Mouse (Mus musculus) liver, postnatal 0 days (tissue): ENCODE data around the gene Rex1bd. TPM values are rescaled to one million over a fixed set of nuclear protein-coding genes. Genes with fewer than 3 reads are reported as not detected.

Source experiments
- ATAC-seq: fragments of 200-750 bp; cut with Nextera tagmentation; 2 replicates; pipeline ENCODE4 v1.8.0; 2017; ENCODE audit warnings: mild to moderate bottlenecking, moderate library complexity
- DNase-seq: peaks from one replicate; pipeline ENCODE4 v3.0.0-alpha.2; 2016
- H3K27ac ChIP-seq: fragments of 300-500 bp; sonication (generic); 2 replicates; pipeline ENCODE4 v1.5.1; 2014; ENCODE audit warnings: antibody characterized with exemption, moderate library complexity, mild to moderate bottlenecking, low read depth
- H3K27me3 ChIP-seq: fragments of 300-500 bp; sonication (generic); 2 replicates; pipeline ENCODE4 v1.6.1; 2014; ENCODE audit warnings: low read length, control low read depth, mixed read lengths; ENCODE audit not compliant: insufficient read depth
- H3K36me3 ChIP-seq: fragments of 300-500 bp; sonication (generic); replicated peaks from 2 replicates; pipeline ENCODE4 v1.6.1; 2014; ENCODE audit warnings: mild to moderate bottlenecking, control low read depth, low read length, moderate library complexity, mixed read lengths; ENCODE audit not compliant: insufficient read depth
- H3K4me1 ChIP-seq: fragments of 300-500 bp; sonication (generic); 2 replicates; pipeline ENCODE4 v1.6.1; 2014; ENCODE audit warnings: antibody characterized with exemption, mild to moderate bottlenecking, control low read depth; ENCODE audit not compliant: insufficient read depth
- H3K4me2 ChIP-seq: fragments of 300-500 bp; sonication (generic); 2 replicates; pipeline ENCODE4 v1.6.1; 2014; ENCODE audit warnings: low read depth, mild to moderate bottlenecking, low read length, moderate library complexity, mixed read lengths
- H3K4me3 ChIP-seq: fragments of 300-500 bp; sonication (generic); 2 replicates; pipeline ENCODE4 v1.5.1; 2014; ENCODE audit warnings: low read depth, low read length
- H3K9ac ChIP-seq: fragments of 300-500 bp; sonication (generic); replicated peaks from 2 replicates; pipeline ENCODE4 v1.6.1; 2014; ENCODE audit warnings: mild to moderate bottlenecking, moderate library complexity
- H3K9me3 ChIP-seq: fragments of 300-500 bp; sonication (generic); 2 replicates; pipeline ENCODE4 v1.6.1; 2016; ENCODE audit warnings: mild to moderate bottlenecking, control low read depth, low read length, mixed read lengths
- CTCF ChIP-seq: sonication (generic); IDR thresholded peaks from 2 replicates; pipeline ENCODE4 v1.5.1; 2016; ENCODE audit warnings: antibody characterized with exemption, low read depth
- EP300 ChIP-seq: IDR thresholded peaks from 2 replicates; pipeline ENCODE4 v1.6.1; 2016; ENCODE audit warnings: antibody characterized with exemption, low read depth, mild to moderate bottlenecking
- WGBS: fragments of 180-500 bp; shearing (Covaris S2); extraction: QIAGEN DNeasy Blood & Tissue Kit; methylation state at CpG from one replicate; pipeline ENCODE4 v1.1.7; 2014; ENCODE audit not compliant: insufficient replicate concordance; 5-methylcytosine and 5-hydroxymethylcytosine counted together
- polyA plus RNA-seq: library from polyadenylated mRNA; unstranded; fragments of >200 nt; fragmentation: Nextera tagmentation; extraction: Ambion mirVana; gene quantifications from 2 replicates; pipeline ENCODE4 v1.2.1, GENCODE M21; 2015

Rex1bd gene
- polyA plus RNA-seq, 1 experiment from 2014 or later: 52.3 TPM

DNA sequence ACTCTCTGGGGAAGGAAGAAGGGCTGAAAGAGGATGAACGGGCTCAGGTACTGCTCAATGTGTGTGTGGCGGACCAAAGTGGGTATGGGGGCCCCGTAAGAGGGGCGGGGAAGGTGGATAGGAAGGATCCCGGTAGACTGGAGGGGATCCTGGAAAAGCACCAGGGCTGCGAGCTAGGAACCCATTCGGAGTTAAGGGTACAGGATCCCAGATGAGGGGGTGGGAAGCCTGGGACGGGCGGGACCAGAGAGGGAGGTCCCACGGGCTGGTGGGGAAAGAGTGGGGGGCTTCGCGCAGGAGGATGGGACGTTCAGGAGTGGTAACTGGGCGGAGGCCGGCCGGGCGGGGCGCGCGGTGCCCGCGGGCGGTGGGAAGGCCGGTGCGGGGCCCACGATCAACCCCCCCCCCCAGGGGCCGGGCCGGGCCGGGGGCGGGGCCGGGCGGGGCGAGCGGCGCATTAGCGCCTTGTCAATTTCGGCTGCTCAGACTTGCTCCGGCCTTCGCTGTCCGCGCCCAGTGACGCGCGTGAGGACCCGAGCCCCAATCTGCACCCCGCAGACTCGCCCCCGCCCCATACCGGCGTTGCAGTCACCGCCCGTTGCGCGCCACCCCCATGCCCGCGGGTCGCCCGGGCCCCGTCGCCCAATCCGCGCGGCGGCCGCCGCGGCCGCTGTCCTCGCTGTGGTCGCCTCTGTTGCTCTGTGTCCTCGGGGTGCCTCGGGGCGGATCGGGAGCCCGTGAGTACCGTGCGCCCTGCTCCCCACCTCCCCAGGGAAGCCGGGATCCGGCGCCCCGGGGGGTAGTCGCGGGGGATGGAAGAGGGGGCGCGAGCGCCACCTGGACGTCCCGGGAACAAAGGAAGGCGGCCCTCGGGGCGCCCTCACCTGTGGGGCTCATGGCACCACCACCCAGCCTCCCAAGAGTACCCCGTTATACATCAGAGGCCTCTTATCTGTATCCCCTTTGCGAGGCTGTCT, 13.6 kb downstream of the Rex1bd start, which contains the start of gene Crlf1:
Gene Crlf1, plus strand, starts transcription at position 495 of the 977 bp plus-strand sequence.
- no peak within 1 kb of the TSS for H3K9ac ChIP-seq
- peak within 1 kb of the TSS; percentile 63 for H3K4me2 ChIP-seq
- no peak within 1 kb of the TSS for H3K27ac ChIP-seq
- DNase-seq: no peak
- no peaks in the 10 kb centered on the region for H3K36me3 ChIP-seq
- no peaks in the 10 kb centered on the region for H3K9me3 ChIP-seq
- WGBS: 2% methylated on average over 55 of the region's 93 CpGs
- H3K27me3 ChIP-seq: peaks cover 98% of the 10 kb centered on the region
- peaks cover 22% of the 10 kb centered on the region for H3K4me1 ChIP-seq
- no peak for ATAC-seq
- no peak for TF ChIP-seq EP300
- TF ChIP-seq CTCF: no peak
- H3K4me3 ChIP-seq: peak within 1 kb of the TSS; percentile 32

DNA sequence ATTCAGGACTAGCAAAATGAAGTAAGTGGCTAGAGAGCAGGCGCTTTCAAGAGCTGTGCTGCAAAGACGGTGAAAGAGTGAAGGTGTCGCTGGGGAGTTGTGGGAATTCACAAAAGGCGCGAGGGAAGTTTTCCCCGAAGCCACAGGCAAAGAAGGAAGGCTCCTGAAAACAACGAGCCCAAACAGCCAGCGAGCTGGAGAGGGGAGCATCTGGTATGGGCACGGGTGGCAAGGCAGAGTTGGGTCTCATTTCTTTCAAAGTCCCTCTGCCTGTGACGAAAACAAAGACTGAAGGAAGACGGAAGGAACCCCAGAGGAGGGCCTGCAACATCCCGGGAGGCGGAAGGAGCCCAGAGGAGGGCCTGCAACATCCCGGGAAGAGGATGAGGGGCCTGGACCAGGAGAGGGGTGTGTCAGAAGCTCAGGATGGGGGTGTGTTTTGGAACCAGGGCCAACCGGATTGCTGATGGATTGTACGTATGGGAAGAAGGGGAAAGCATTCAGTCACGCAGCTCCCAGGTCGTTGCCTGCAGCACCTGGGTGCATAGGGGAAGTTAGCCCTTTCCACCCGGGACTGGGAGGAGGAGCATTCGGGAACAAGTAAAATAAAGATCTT, 15.6 kb downstream of the Rex1bd start:
- no peak for ATAC-seq
- peaks cover 100% of the 10 kb centered on the region for H3K27me3 ChIP-seq

DNA sequence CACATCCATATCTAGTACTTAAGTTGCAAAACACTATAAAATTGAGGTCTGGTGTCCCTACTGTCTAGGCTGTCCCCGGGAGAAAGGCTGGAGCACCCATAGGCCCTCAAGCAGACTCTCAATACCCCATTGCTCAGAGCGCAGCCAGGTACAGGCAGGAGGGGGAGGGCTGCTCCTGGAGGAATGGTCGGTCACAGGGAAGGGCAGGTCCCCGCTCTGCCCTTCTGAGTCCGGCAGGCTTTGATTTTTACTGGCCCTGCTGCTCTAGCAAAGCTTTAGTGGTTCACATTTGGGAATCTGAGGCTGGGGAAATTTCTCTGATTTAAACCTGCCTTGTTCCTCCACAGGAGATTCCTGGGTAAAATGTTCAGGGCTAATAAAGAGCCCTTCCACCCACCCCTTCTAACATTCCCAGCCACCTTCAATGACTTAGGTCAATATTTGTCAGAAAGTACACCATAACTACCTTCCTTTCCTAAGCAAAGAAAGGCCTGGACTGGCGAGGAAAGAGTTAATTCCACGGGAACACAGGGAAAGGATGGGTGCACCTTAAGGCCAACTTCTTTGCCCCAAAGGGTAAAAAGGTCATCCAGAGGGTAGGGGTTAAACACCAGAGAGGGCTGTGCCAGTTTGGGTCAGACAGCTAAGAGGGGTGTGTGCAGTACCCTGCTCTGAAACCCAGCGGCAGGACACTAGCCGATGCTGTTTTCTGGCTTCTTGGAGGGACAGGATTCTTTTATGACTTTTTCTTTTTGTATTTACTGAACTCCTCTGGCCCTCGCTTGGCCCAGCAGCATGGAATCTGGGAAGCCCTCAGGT, 16.3 kb downstream of the Rex1bd start:
- no peak for DNase-seq
- H3K9ac ChIP-seq: no peak overlapping the region
- no peak overlapping the region for H3K27ac ChIP-seq
- 24% methylated on average over 10 of the region's 10 CpGs for WGBS
- peaks cover 100% of the 10 kb centered on the region for H3K27me3 ChIP-seq
- ATAC-seq: no peak
- H3K9me3 ChIP-seq: no peaks in the 10 kb centered on the region
- H3K4me3 ChIP-seq: peak overlapping the region; percentile 27; the same call in 1 of the 2 replicates
- no peak for TF ChIP-seq EP300
- no peak for TF ChIP-seq CTCF
- H3K36me3 ChIP-seq: no peaks in the 10 kb centered on the region
- peaks cover 23% of the 10 kb centered on the region for H3K4me1 ChIP-seq
- no peak overlapping the region for H3K4me2 ChIP-seq

More for the DNA sequence above, 15.6 kb downstream of the Rex1bd start:
- H3K4me2 ChIP-seq: no peak overlapping the region
- TF ChIP-seq EP300 (no peak), CTCF (no peak)
- no peak for DNase-seq
- H3K36me3 ChIP-seq: no peaks in the 10 kb centered on the region
- H3K4me1 ChIP-seq: peaks cover 23% of the 10 kb centered on the region
- H3K27ac ChIP-seq: no peak overlapping the region
- no peaks in the 10 kb centered on the region for H3K9me3 ChIP-seq
- H3K4me3 ChIP-seq: no peak overlapping the region
- 6% methylated on average over 20 of the region's 20 CpGs for WGBS
- H3K9ac ChIP-seq: no peak overlapping the region

DNA sequence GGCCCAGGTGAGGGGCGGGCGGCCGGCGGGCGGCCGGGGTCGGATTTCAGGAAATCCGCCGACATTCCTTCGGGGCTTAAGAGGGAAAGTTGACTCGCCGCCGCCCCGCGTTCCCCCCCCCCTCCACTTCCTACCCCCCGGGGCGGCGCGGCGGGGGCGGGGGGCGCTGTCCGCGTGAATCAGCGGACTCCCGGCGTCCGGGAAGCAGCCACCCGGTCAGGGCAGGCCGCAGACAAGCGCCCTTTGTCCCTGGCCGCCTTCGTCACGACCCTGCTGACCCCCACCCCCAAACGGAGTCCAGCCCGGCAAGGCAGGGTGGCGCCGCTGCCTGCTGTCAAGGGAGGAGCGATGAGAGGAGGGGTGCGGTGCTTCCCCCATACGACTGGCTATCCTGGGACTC, 17.0 kb downstream of the Rex1bd start:
- H3K27me3 ChIP-seq: peaks cover 99% of the 10 kb centered on the region
- WGBS: 2% methylated on average over 24 of the region's 41 CpGs
- H3K4me2 ChIP-seq: peak overlapping the region; percentile 62
- no peak overlapping the region for H3K9ac ChIP-seq
- H3K4me3 ChIP-seq: peak overlapping the region; percentile 27
- DNase-seq (no peak), ATAC-seq (no peak)
- no peaks in the 10 kb centered on the region for H3K36me3 ChIP-seq
- H3K9me3 ChIP-seq: no peaks in the 10 kb centered on the region
- TF ChIP-seq EP300 (no peak), CTCF (no peak)
- peaks cover 23% of the 10 kb centered on the region for H3K4me1 ChIP-seq
- no peak overlapping the region for H3K27ac ChIP-seq

DNA sequence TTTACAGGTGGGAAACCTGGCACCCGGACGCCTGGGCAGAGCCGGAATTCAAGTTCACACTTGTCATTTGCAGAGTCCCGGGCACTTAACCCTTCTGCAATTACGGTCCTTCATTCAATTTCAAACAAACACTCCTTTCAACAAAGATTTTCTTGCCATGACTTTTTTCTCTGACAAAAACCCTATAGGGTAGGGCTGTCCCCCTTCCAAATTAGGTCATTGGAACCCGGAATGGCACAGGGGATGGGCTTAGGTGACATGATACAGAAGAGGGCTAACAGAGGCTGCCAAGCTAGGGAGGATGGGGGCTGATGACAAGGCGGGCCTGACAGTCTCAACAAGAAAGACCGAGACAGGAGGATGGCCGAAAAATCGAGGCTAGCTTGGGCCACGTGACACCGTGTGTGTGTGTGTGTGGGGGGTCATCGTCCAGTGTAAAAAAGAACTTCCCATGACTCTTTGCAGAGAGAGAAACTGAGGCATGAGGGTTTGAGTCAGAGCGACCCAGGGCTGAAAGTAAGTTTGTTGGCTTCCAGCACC, 17.6 kb downstream of the Rex1bd start:
- TF ChIP-seq CTCF (no peak), EP300 (no peak)
- ATAC-seq: no peak
- H3K27ac ChIP-seq: no peak overlapping the region
- no peaks in the 10 kb centered on the region for H3K9me3 ChIP-seq
- 5% methylated on average over 14 of the region's 14 CpGs for WGBS
- DNase-seq: no peak
- H3K4me3 ChIP-seq: peak overlapping the region; percentile 27
- H3K27me3 ChIP-seq: peaks cover 99% of the 10 kb centered on the region
- peaks cover 23% of the 10 kb centered on the region for H3K4me1 ChIP-seq
- H3K4me2 ChIP-seq: peak overlapping the region; percentile 67
- H3K9ac ChIP-seq: no peak overlapping the region
- no peaks in the 10 kb centered on the region for H3K36me3 ChIP-seq
